Comparison of ENCODE assay signal across 13 mouse cellular contexts in the genomic region with DNA sequence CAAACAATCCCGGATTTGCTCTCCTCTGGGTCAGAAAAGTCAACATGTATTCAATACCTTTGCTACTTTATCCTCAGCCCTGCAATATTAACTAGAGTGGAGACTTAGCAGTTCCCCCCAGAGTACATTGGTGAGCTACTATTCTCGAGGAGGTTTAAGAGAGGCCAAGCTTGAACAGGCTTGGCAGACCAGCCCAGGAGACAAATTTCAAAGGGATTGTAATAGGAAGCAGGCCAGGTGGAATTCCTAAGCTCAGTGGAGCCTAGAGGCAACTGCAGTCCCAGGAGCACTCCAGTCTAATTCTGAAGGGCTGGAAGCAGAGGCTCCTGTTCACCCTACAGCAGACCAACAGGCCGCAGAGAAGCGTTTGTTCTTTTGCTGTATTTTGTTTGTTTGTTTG. TPM values are rescaled to one million over a fixed set of nuclear protein-coding genes. Genes with fewer than 3 reads are reported as not detected.
DNase-seq lines count a peak whose midpoint lies in the region; ATAC-seq and TF ChIP-seq lines count a peak whose summit lies in the region.
"Had no signal": no experiment of that assay in that cellular context is flagged by ENCODE, and none has a peak within 500 bp of the region (broad histone marks: within the 10 kb centered on the region; RNA-seq: fewer than 3 reads in every experiment).

No protein-coding gene starts in this region.

- peaks cover 19% of the 10 kb centered on the region; the same call in 1 of the 2 replicates for H3K27me3 ChIP-seq in forebrain, embryonic 10.5 days (ENCODE audit: poor library complexity, severe bottlenecking)
- peaks cover 6% of the 10 kb centered on the region; the same call in 1 of the 2 replicates for H3K27me3 ChIP-seq in forebrain, embryonic 12.5 days
- 0 out of 2 replicates have a peak, but pooled peaks cover 4% of the 10 kb centered on the region for H3K27me3 ChIP-seq in stomach, embryonic 14.5 days (ENCODE audit: control insufficient read depth, insufficient read depth, low read length)
- no peaks in the 10 kb centered on the region for H3K27me3 ChIP-seq in stomach, postnatal 0 days (ENCODE audit: control insufficient read depth, insufficient read depth, low read length)
- no peaks in the 10 kb centered on the region for H3K27me3 ChIP-seq in hindbrain, embryonic 16.5 days (replicated peaks; ENCODE audit: control insufficient read depth, insufficient read depth, low read length)

- TF ChIP-seq CTCF in stomach, postnatal 0 days (IDR thresholded peaks at IDR 0.05; ENCODE audit: low read depth): no peak

- no peaks in the 10 kb centered on the region for H3K9me3 ChIP-seq in forebrain, embryonic 10.5 days
- no peaks in the 10 kb centered on the region for H3K9me3 ChIP-seq in forebrain, embryonic 12.5 days
- H3K9me3 ChIP-seq in stomach, embryonic 14.5 days (ENCODE audit: control insufficient read depth, low read depth, low read length): no peaks in the 10 kb centered on the region
- no peaks in the 10 kb centered on the region for H3K9me3 ChIP-seq in stomach, postnatal 0 days (ENCODE audit: control insufficient read depth, low read length)
- no peaks in the 10 kb centered on the region for H3K9me3 ChIP-seq in hindbrain, embryonic 16.5 days (ENCODE audit: control insufficient read depth, low read length)
- H3K9me3 ChIP-seq: heart, embryonic 13.5 days; liver, embryonic 15.5 days had no signal

- ATAC-seq in forebrain, embryonic 12.5 days (ENCODE audit: low FRiP score): no peak
- peak; percentile 42; the same call in 1 of the 2 replicates for ATAC-seq in stomach, embryonic 14.5 days (ENCODE audit: insufficient number of reproducible peaks, insufficient read depth, low FRiP score, low read depth)
- ATAC-seq in stomach, postnatal 0 days (ENCODE audit: low FRiP score, low TSS enrichment): no peak
- no peak for ATAC-seq in hindbrain, embryonic 16.5 days
- ATAC-seq: intestine, embryonic 16.5 days had no signal

- H3K27ac ChIP-seq in forebrain, embryonic 10.5 days: no peak overlapping the region
- no peak overlapping the region for H3K27ac ChIP-seq in forebrain, embryonic 12.5 days
- no peak overlapping the region for H3K27ac ChIP-seq in stomach, embryonic 14.5 days (ENCODE audit: low read length)
- H3K27ac ChIP-seq in stomach, postnatal 0 days (replicated peaks): no peak overlapping the region
- no peak overlapping the region for H3K27ac ChIP-seq in hindbrain, embryonic 16.5 days (ENCODE audit: low read depth, low read length)
- H3K27ac ChIP-seq: heart, embryonic 13.5 days; liver, embryonic 15.5 days had no signal

- H3K4me3 ChIP-seq in forebrain, embryonic 10.5 days: no peak overlapping the region
- H3K4me3 ChIP-seq in forebrain, embryonic 12.5 days (replicated peaks): no peak overlapping the region
- no peak overlapping the region for H3K4me3 ChIP-seq in stomach, embryonic 14.5 days (ENCODE audit: low read depth, low read length)
- H3K4me3 ChIP-seq in stomach, postnatal 0 days (ENCODE audit: low read depth, low read length): no peak overlapping the region
- H3K4me3 ChIP-seq in hindbrain, embryonic 16.5 days (ENCODE audit: low read length): peak overlapping the region; percentile 95; the same call in 1 of the 2 replicates
- H3K4me3 ChIP-seq: liver, embryonic 15.5 days had no signal

- H3K4me2 ChIP-seq in forebrain, embryonic 12.5 days: no peak overlapping the region
- no peak overlapping the region for H3K4me2 ChIP-seq in stomach, embryonic 14.5 days (replicated peaks; ENCODE audit: low read depth, low read length)
- no peak overlapping the region for H3K4me2 ChIP-seq in stomach, postnatal 0 days (replicated peaks; ENCODE audit: low read depth)
- peak overlapping the region; percentile 64 for H3K4me2 ChIP-seq in hindbrain, embryonic 16.5 days (ENCODE audit: low read length)
- H3K4me2 ChIP-seq: liver, embryonic 15.5 days had no signal

- no peak overlapping the region for H3K9ac ChIP-seq in forebrain, embryonic 12.5 days
- no peak overlapping the region for H3K9ac ChIP-seq in stomach, embryonic 14.5 days (replicated peaks; ENCODE audit: low read depth, low read length)
- no peak overlapping the region for H3K9ac ChIP-seq in stomach, postnatal 0 days (ENCODE audit: low read length)
- H3K9ac ChIP-seq in hindbrain, embryonic 16.5 days (ENCODE audit: low read depth, low read length): peak overlapping the region; percentile 1
- H3K9ac ChIP-seq: heart, embryonic 13.5 days; liver, embryonic 15.5 days had no signal

- peak; percentile 14 for DNase-seq in forebrain, embryonic 10.5 days (ENCODE audit: extremely low spot score, low spot score)
- DNase-seq in stomach, postnatal 0 days (ENCODE audit: low spot score): no peak
- no peak for DNase-seq in thymus, postnatal 10 days (ENCODE audit: low spot score in 2 of 2)
- no peak for DNase-seq in thymus, postnatal 25 days
- no peak for DNase-seq in gastrocnemius, adult 18-20 months (ENCODE audit: low spot score)
- DNase-seq: thymus, adult 18-20 months had no signal

- H3K36me3 ChIP-seq in forebrain, embryonic 10.5 days (replicated peaks): no peaks in the 10 kb centered on the region
- H3K36me3 ChIP-seq in forebrain, embryonic 12.5 days (replicated peaks): no peaks in the 10 kb centered on the region
- no peaks in the 10 kb centered on the region for H3K36me3 ChIP-seq in stomach, embryonic 14.5 days (ENCODE audit: control insufficient read depth, insufficient read depth, low read length)
- H3K36me3 ChIP-seq in stomach, postnatal 0 days (ENCODE audit: control insufficient read depth, insufficient read depth, low read length): no peaks in the 10 kb centered on the region
- no peaks in the 10 kb centered on the region for H3K36me3 ChIP-seq in hindbrain, embryonic 16.5 days (ENCODE audit: control insufficient read depth, insufficient read depth, low read length)
- H3K36me3 ChIP-seq: heart, embryonic 13.5 days; liver, embryonic 15.5 days had no signal

- TF ChIP-seq EP300 in stomach, postnatal 0 days (optimal IDR thresholded peaks at IDR 0.05): no peak

- 35% methylated on average over 4 of the region's 4 CpGs for WGBS in forebrain, embryonic 10.5 days
- WGBS in forebrain, embryonic 12.5 days: 38% methylated on average over 4 of the region's 4 CpGs
- WGBS in stomach, embryonic 14.5 days: 52% methylated on average over 4 of the region's 4 CpGs
- 46% methylated on average over 4 of the region's 4 CpGs for WGBS in stomach, postnatal 0 days
- WGBS in hindbrain, embryonic 16.5 days: 50% methylated on average over 4 of the region's 4 CpGs

- peaks cover 28% of the 10 kb centered on the region for H3K4me1 ChIP-seq in forebrain, embryonic 10.5 days
- H3K4me1 ChIP-seq in forebrain, embryonic 12.5 days: peaks cover 22% of the 10 kb centered on the region
- H3K4me1 ChIP-seq in stomach, embryonic 14.5 days (ENCODE audit: control insufficient read depth, insufficient read depth, low read length): no peaks in the 10 kb centered on the region
- no peaks in the 10 kb centered on the region for H3K4me1 ChIP-seq in stomach, postnatal 0 days (replicated peaks; ENCODE audit: control insufficient read depth, insufficient read depth)
- peaks cover 9% of the 10 kb centered on the region for H3K4me1 ChIP-seq in hindbrain, embryonic 16.5 days (ENCODE audit: control insufficient read depth, insufficient read depth, low read depth, low read length)
- H3K4me1 ChIP-seq: liver, embryonic 15.5 days had no signal

RNA-seq across cellular contexts. Expression of a gene that starts 1.1 kb away (rescaled TPM):
- 7.8 and 8.4 TPM in 2 replicates for polyA plus RNA-seq in forebrain, embryonic 10.5 days (2016; fragmentation: Nextera tagmentation; extraction: Ambion mirVana)
- polyA plus RNA-seq in forebrain, embryonic 12.5 days (2016; fragmentation: Nextera tagmentation; extraction: Ambion mirVana): 27.0 and 29.4 TPM in 2 replicates
- polyA plus RNA-seq in stomach, embryonic 14.5 days (2014; fragmentation: Nextera tagmentation; extraction: Ambion mirVana): 8.9 and 10.0 TPM in 2 replicates
- 1.1 and 1.3 TPM in 2 replicates for polyA plus RNA-seq in stomach, postnatal 0 days (2015; fragmentation: Nextera tagmentation; extraction: Ambion mirVana)
- polyA plus RNA-seq in hindbrain, embryonic 16.5 days (2015; fragmentation: Nextera tagmentation; extraction: Ambion mirVana): 28.3 and 29.2 TPM in 2 replicates
- under 1 TPM; 0.16 to 0.17 TPM for total RNA-seq in gastrocnemius, adult 18-20 months (2021)
- total RNA-seq: megakaryocyte progenitor cell, adult 5-6 weeks had no signal
